Mouse (Mus musculus) gastrocnemius, adult 18-20 months (tissue): ENCODE measurements around the gene Nphs1. TPM values are rescaled to one million over a fixed set of nuclear protein-coding genes. Genes with fewer than 3 reads are reported as not detected.

Source experiments
- DNase-seq: peaks from one replicate; pipeline ENCODE4 v3.0.0; 2021; ENCODE audit warnings: low spot score
- long read RNA-seq, 2 experiments: library from polyadenylated mRNA; stranded (forward); transcript quantifications; one replicate each; pipeline ENCODE4 v2.0.0; 2021
- total RNA-seq, 2 experiments: library from RNA; stranded (reverse); gene quantifications; 2 replicates each; pipeline ENCODE4 v1.2.3; 2021

The Nphs1 gene
- total RNA-seq, result not detected
- long read RNA-seq, experiment 1, result 0 reads
- long read RNA-seq, experiment 2, result 0 reads

- DNase-seq, result no peak
These were observed at the start of gene Nphs1, which contains the start of gene Kirrel2 for GRCm38 (mm10) chr7:30457629-30458330. Gene Nphs1 (plus strand): TSS chr7:30458315. Gene Kirrel2 (minus strand): TSS chr7:30457690.

GRCm38 (mm10) chr7:30408639-30409038, 49.5 kb upstream of the Nphs1 start:
- no peak for DNase-seq

GRCm38 (mm10) chr7:30409789-30410188, 48.3 kb upstream of the Nphs1 start:
- DNase-seq, result no peak

- no peak for DNase-seq
These were observed 47.1 kb upstream of the Nphs1 start for GRCm38 (mm10) chr7:30411023-30411422.

- DNase-seq, result no peak
These were observed 45.4 kb upstream of the Nphs1 start for GRCm38 (mm10) chr7:30412735-30413147.

GRCm38 (mm10) chr7:30413596-30413995, 44.5 kb upstream of the Nphs1 start, which contains the start of gene Tyrobp:
Gene Tyrobp (plus strand): TSS chr7:30413760.
- no peak for DNase-seq

GRCm38 (mm10) chr7:30417856-30418255, 40.3 kb upstream of the Nphs1 start:
- DNase-seq, result no peak

GRCm38 (mm10) chr7:30419561-30420499, 38.3 kb upstream of the Nphs1 start, which contains the start of gene Hcst:
Gene Hcst (minus strand): TSS chr7:30419854.
- DNase-seq, result no peak

GRCm38 (mm10) chr7:30420673-30421072, 37.4 kb upstream of the Nphs1 start:
- no peak for DNase-seq

GRCm38 (mm10) chr7:30421175-30421889, 36.8 kb upstream of the Nphs1 start, which contains the start of gene Nfkbid:
Gene Nfkbid (plus strand): TSS chr7:30421732.
- DNase-seq, result peak; percentile 48

- DNase-seq, result peak; percentile 64
These were observed 36.2 kb upstream of the Nphs1 start for GRCm38 (mm10) chr7:30421890-30422435.

- DNase-seq, result no peak
These were observed 35.6 kb upstream of the Nphs1 start for GRCm38 (mm10) chr7:30422560-30422959.

GRCm38 (mm10) chr7:30423071-30423641, 35.0 kb upstream of the Nphs1 start:
- DNase-seq, result peak; percentile 16

- no peak for DNase-seq
These were observed 28.8 kb upstream of the Nphs1 start for GRCm38 (mm10) chr7:30429327-30429726.

GRCm38 (mm10) chr7:30430191-30430590, 27.9 kb upstream of the Nphs1 start:
- no peak for DNase-seq

- peak; percentile 56 for DNase-seq
These were observed 26.3 kb upstream of the Nphs1 start for GRCm38 (mm10) chr7:30431793-30432192.

- DNase-seq, result no peak
These were observed 23.9 kb upstream of the Nphs1 start for GRCm38 (mm10) chr7:30434238-30434637.

- no peak for DNase-seq
These were observed 23.4 kb upstream of the Nphs1 start for GRCm38 (mm10) chr7:30434701-30435100.

- no peak for DNase-seq
These were observed 23.0 kb upstream of the Nphs1 start for GRCm38 (mm10) chr7:30435156-30435555.

- DNase-seq, result no peak
These were observed 21.2 kb upstream of the Nphs1 start for GRCm38 (mm10) chr7:30436879-30437278.

GRCm38 (mm10) chr7:30439734-30440133, 18.4 kb upstream of the Nphs1 start:
- no peak for DNase-seq
